Mouse (Mus musculus): ENCODE data around the gene Msrb1. TPM values are rescaled to one million over a fixed set of nuclear protein-coding genes. Genes with fewer than 3 reads are reported as not detected.

Gene Msrb1
- polyA plus RNA-seq, 1 experiment from 2014 or later: 59.8 TPM

GRCm38 (mm10) chr17:24737135-24737810, 831 bp downstream of the Msrb1 start:
- peak overlapping the region; percentile 83; the same call in 1 of the 2 replicates for H3K27ac ChIP-seq (ENCODE audit: low read length)
- 18% methylated on average over 8 of the region's 8 CpGs for WGBS
- DNase-seq (ENCODE audit: low spot score) (peak; percentile 44), ATAC-seq (no peak)
- H3K9me3 ChIP-seq (ENCODE audit: low read length): no peaks in the 10 kb centered on the region
- H3K27me3 ChIP-seq (replicated peaks; ENCODE audit: insufficient read depth, low read length): no peaks in the 10 kb centered on the region
- peak overlapping the region; percentile 45; the same call in 1 of the 2 replicates for H3K9ac ChIP-seq (replicated peaks; ENCODE audit: low read depth)
- H3K4me1 ChIP-seq (ENCODE audit: insufficient read depth, low read depth, low read length): peaks cover 7% of the 10 kb centered on the region; the same call in 1 of the 2 replicates
- peaks cover 11% of the 10 kb centered on the region; the same call in 1 of the 2 replicates for H3K36me3 ChIP-seq (ENCODE audit: insufficient read depth, low read length)
- TF ChIP-seq CTCF (IDR thresholded peaks at IDR 0.05): peak; percentile 32
- TF ChIP-seq EP300 (IDR thresholded peaks at IDR 0.05): no peak
- H3K4me3 ChIP-seq (ENCODE audit: low read depth, low read length): peak overlapping the region; percentile 60
- H3K4me2 ChIP-seq (replicated peaks; ENCODE audit: low read depth, low read length): peak overlapping the region; percentile 85

- no peak overlapping the region for H3K27ac ChIP-seq (ENCODE audit: low read length)
- peaks cover 7% of the 10 kb centered on the region; the same call in 1 of the 2 replicates for H3K4me1 ChIP-seq (ENCODE audit: insufficient read depth, low read depth, low read length)
- H3K4me3 ChIP-seq (ENCODE audit: low read depth, low read length): no peak overlapping the region
- DNase-seq (ENCODE audit: low spot score) (no peak), ATAC-seq (no peak)
- H3K9ac ChIP-seq (replicated peaks; ENCODE audit: low read depth): no peak overlapping the region
- H3K9me3 ChIP-seq (ENCODE audit: low read length): no peaks in the 10 kb centered on the region
- H3K27me3 ChIP-seq (replicated peaks; ENCODE audit: insufficient read depth, low read length): no peaks in the 10 kb centered on the region
- peaks cover 11% of the 10 kb centered on the region; the same call in 1 of the 2 replicates for H3K36me3 ChIP-seq (ENCODE audit: insufficient read depth, low read length)
- H3K4me2 ChIP-seq (replicated peaks; ENCODE audit: low read depth, low read length): no peak overlapping the region
- TF ChIP-seq EP300 (IDR thresholded peaks at IDR 0.05): no peak
- no peak for TF ChIP-seq CTCF (IDR thresholded peaks at IDR 0.05)
- 75% methylated on average over 4 of the region's 4 CpGs for WGBS
Measured at GRCm38 (mm10) chr17:24738238-24738637, 1.8 kb downstream of the Msrb1 start.

GRCm38 (mm10) chr17:24739926-24740325, 3.5 kb downstream of the Msrb1 start:
- Histone ChIP-seq H3K4me3 (ENCODE audit: low read depth, low read length) (no peak overlapping the region), H3K4me1 (ENCODE audit: insufficient read depth, low read depth, low read length) (peaks cover 7% of the 10 kb centered on the region; the same call in 1 of the 2 replicates), H3K9ac (replicated peaks; ENCODE audit: low read depth) (no peak overlapping the region), H3K27ac (ENCODE audit: low read length) (no peak overlapping the region), H3K27me3 (replicated peaks; ENCODE audit: insufficient read depth, low read length) (no peaks in the 10 kb centered on the region), H3K9me3 (ENCODE audit: low read length) (no peaks in the 10 kb centered on the region), H3K36me3 (ENCODE audit: insufficient read depth, low read length) (peaks cover 11% of the 10 kb centered on the region; the same call in 1 of the 2 replicates), H3K4me2 (replicated peaks; ENCODE audit: low read depth, low read length) (no peak overlapping the region)
- no peak for ATAC-seq
- DNase-seq (ENCODE audit: low spot score): no peak
- no peak for TF ChIP-seq EP300 (IDR thresholded peaks at IDR 0.05)
- no peak for TF ChIP-seq CTCF (IDR thresholded peaks at IDR 0.05)
- WGBS: 66% methylated on average over 8 of the region's 8 CpGs

GRCm38 (mm10) chr17:24742307-24742706, 5.9 kb downstream of the Msrb1 start:
- no peaks in the 10 kb centered on the region for H3K27me3 ChIP-seq (replicated peaks; ENCODE audit: insufficient read depth, low read length)
- no peak overlapping the region for H3K4me3 ChIP-seq (ENCODE audit: low read depth, low read length)
- no peak overlapping the region; the same call in 1 of the 2 replicates for H3K9ac ChIP-seq (replicated peaks; ENCODE audit: low read depth)
- peak; percentile 37 for DNase-seq (ENCODE audit: low spot score)
- peaks cover under 1% of the 10 kb centered on the region; the same call in 1 of the 2 replicates for H3K4me1 ChIP-seq (ENCODE audit: insufficient read depth, low read depth, low read length)
- no peak overlapping the region for H3K4me2 ChIP-seq (replicated peaks; ENCODE audit: low read depth, low read length)
- TF ChIP-seq EP300 (IDR thresholded peaks at IDR 0.05) (no peak), CTCF (IDR thresholded peaks at IDR 0.05) (no peak)
- ATAC-seq: peak; percentile 20; the same call in 1 of the 2 replicates
- peaks cover 11% of the 10 kb centered on the region; the same call in 1 of the 2 replicates for H3K36me3 ChIP-seq (ENCODE audit: insufficient read depth, low read length)
- H3K9me3 ChIP-seq (ENCODE audit: low read length): no peaks in the 10 kb centered on the region
- 53% methylated on average over 8 of the region's 8 CpGs for WGBS
- H3K27ac ChIP-seq (ENCODE audit: low read length): no peak overlapping the region

DNA sequence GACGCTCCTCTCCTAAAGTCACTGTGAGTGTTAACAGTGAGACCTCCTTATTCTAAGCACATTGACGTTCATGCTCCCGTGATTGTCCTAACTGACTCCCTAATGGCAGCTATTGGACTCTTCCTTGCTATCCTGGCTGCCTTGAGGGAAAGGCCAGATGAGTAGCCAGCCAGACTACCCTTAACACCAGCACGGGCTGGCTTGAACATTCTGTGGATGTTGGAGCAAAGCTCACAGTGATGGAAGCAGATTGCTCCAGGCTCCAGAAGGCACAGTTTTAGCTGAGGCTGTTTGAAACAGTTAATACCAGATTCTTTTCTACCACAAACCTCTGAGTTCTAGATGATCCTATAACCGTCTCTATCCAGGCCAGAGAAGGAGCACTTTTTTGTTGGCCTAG, 7.5 kb downstream of the Msrb1 start:
- Histone ChIP-seq H3K4me3 (ENCODE audit: low read depth, low read length) (no peak overlapping the region), H3K9ac (replicated peaks; ENCODE audit: low read depth) (no peak overlapping the region), H3K27me3 (replicated peaks; ENCODE audit: insufficient read depth, low read length) (no peaks in the 10 kb centered on the region), H3K4me1 (ENCODE audit: insufficient read depth, low read depth, low read length) (no peaks in the 10 kb centered on the region), H3K9me3 (ENCODE audit: low read length) (no peaks in the 10 kb centered on the region), H3K4me2 (replicated peaks; ENCODE audit: low read depth, low read length) (no peak overlapping the region), H3K36me3 (ENCODE audit: insufficient read depth, low read length) (peaks cover 11% of the 10 kb centered on the region; the same call in 1 of the 2 replicates), H3K27ac (ENCODE audit: low read length) (no peak overlapping the region)
- TF ChIP-seq CTCF (IDR thresholded peaks at IDR 0.05) (no peak), EP300 (IDR thresholded peaks at IDR 0.05) (no peak)
- DNase-seq (ENCODE audit: low spot score) (no peak), ATAC-seq (no peak)
- 77% methylated on average over 5 of the region's 5 CpGs for WGBS

GRCm38 (mm10) chr17:24744381-24744780, 7.9 kb downstream of the Msrb1 start:
- H3K36me3 ChIP-seq (ENCODE audit: insufficient read depth, low read length): peaks cover 11% of the 10 kb centered on the region; the same call in 1 of the 2 replicates
- H3K9ac ChIP-seq (replicated peaks; ENCODE audit: low read depth): no peak overlapping the region
- H3K9me3 ChIP-seq (ENCODE audit: low read length): no peaks in the 10 kb centered on the region
- no peaks in the 10 kb centered on the region for H3K4me1 ChIP-seq (ENCODE audit: insufficient read depth, low read depth, low read length)
- H3K4me2 ChIP-seq (replicated peaks; ENCODE audit: low read depth, low read length): no peak overlapping the region
- no peak overlapping the region for H3K27ac ChIP-seq (ENCODE audit: low read length)
- ATAC-seq (no peak), DNase-seq (ENCODE audit: low spot score) (no peak)
- 72% methylated on average over 3 of the region's 3 CpGs for WGBS
- no peaks in the 10 kb centered on the region for H3K27me3 ChIP-seq (replicated peaks; ENCODE audit: insufficient read depth, low read length)
- TF ChIP-seq CTCF (IDR thresholded peaks at IDR 0.05) (no peak), EP300 (IDR thresholded peaks at IDR 0.05) (no peak)
- no peak overlapping the region for H3K4me3 ChIP-seq (ENCODE audit: low read depth, low read length)
